Mouse (Mus musculus) testis, adult 2 months (tissue): ENCODE results near the gene Slc25a29.

Experiments used
- CTCF ChIP-seq: fragments of 200-500 bp; IDR thresholded peaks from 2 replicates; pipeline ENCODE4 v1.5.1; 2012; ENCODE audit warnings: low read depth, mild to moderate bottlenecking, inconsistent platforms, low read length, moderate library complexity; ENCODE audit not compliant: control insufficient read depth, insufficient read depth, insufficient replicate concordance
- POLR2A ChIP-seq: fragments of 200-500 bp; IDR thresholded peaks from 2 replicates; pipeline ENCODE4 v1.6.1; 2012; ENCODE audit warnings: low read depth, mild to moderate bottlenecking, inconsistent platforms, low read length, moderate library complexity; ENCODE audit not compliant: control insufficient read depth

DNA sequence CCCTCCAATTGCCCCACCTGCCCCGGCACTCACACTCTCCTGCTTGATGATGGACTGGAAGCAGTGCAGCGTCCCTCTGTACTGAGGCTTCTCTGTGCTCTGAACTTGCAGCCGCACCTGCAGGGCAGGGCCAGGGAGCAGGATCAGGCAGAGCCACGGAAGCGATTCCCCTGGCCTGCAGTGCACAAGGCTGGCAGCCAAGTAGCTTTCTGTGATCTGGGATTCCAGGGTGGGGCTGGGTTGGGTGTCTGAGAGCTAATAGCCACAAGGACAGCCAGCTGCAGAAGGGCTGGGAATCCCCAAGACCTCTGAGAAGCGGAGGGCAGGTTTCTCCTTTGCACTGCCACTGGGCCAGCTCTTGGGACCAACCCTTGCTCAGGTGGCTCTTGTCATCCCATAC, 8.0 kb downstream of the Slc25a29 start:
- TF ChIP-seq POLR2A = no peak
- no peak for TF ChIP-seq CTCF
